Mouse (Mus musculus) A20 (cell line): ENCODE data around the gene Snx32.

Experiments used
- DNase-seq: peaks from one replicate; pipeline ENCODE4 v3.0.0-alpha.2; 2011; ENCODE audit warnings: low read depth, low spot score

Snx32 gene

GRCm38 (mm10) chr19:5483386-5484359 lies 26.7 kb downstream of the Snx32 start:
- no peak for DNase-seq

- no peak for DNase-seq
These were observed 28.9 kb downstream of the Snx32 start for GRCm38 (mm10) chr19:5481398-5481797.

- DNase-seq = no peak
These were observed 30.3 kb downstream of the Snx32 start for GRCm38 (mm10) chr19:5480016-5480415.

- no peak for DNase-seq
These were observed 32.6 kb downstream of the Snx32 start for GRCm38 (mm10) chr19:5477668-5478300.

GRCm38 (mm10) chr19:5477004-5477667 lies 33.2 kb downstream of the Snx32 start:
- no peak for DNase-seq

GRCm38 (mm10) chr19:5475069-5475714 lies 35.1 kb downstream of the Snx32 start:
- no peak for DNase-seq

- DNase-seq = no peak
These were observed 35.9 kb downstream of the Snx32 start for GRCm38 (mm10) chr19:5474281-5475068.

GRCm38 (mm10) chr19:5473720-5474119 lies 36.6 kb downstream of the Snx32 start, which contains the start of gene Efemp2:
Efemp2 (plus strand) TSS chr19:5473954.
- no peak for DNase-seq

GRCm38 (mm10) chr19:5472857-5473256 lies 37.5 kb downstream of the Snx32 start:
- DNase-seq = peak; percentile 36

- no peak for DNase-seq
These were observed 38.5 kb downstream of the Snx32 start for GRCm38 (mm10) chr19:5471846-5472245.

- no peak for DNase-seq
These were observed 42.0 kb downstream of the Snx32 start, which contains the start of gene Ctsw for GRCm38 (mm10) chr19:5468374-5468773. Ctsw (minus strand) TSS chr19:5468507.

GRCm38 (mm10) chr19:5466916-5467500 lies 43.3 kb downstream of the Snx32 start:
- DNase-seq = no peak

- no peak for DNase-seq
These were observed 45.3 kb downstream of the Snx32 start for GRCm38 (mm10) chr19:5465037-5465436.

- DNase-seq = peak; percentile 58
These were observed 46.4 kb downstream of the Snx32 start for GRCm38 (mm10) chr19:5463791-5464562.

- no peak for DNase-seq
These were observed 47.1 kb downstream of the Snx32 start for GRCm38 (mm10) chr19:5463212-5463611.

GRCm38 (mm10) chr19:5461411-5461810 lies 48.9 kb downstream of the Snx32 start:
- no peak for DNase-seq

- peak; percentile 94 for DNase-seq
These were observed 49.9 kb downstream of the Snx32 start, which contains the start of gene Fibp for GRCm38 (mm10) chr19:5460465-5460911. Fibp (plus strand) TSS chr19:5460615.

GRCm38 (mm10) chr19:5459896-5460295 lies 50.4 kb downstream of the Snx32 start:
- DNase-seq = no peak

- DNase-seq = no peak
These were observed 51.3 kb downstream of the Snx32 start for GRCm38 (mm10) chr19:5459019-5459418.
